Mouse (Mus musculus) CD4-positive, CD25-positive, alpha-beta regulatory T cell, adult 4 months (primary cell): ENCODE data around the gene Dlat. TPM values are rescaled to one million over a fixed set of nuclear protein-coding genes. Genes with fewer than 3 reads are reported as not detected.
A peak's percentile ranks its signal among the peaks of the same experiment; 100 is the strongest.

ENCODE experiments used
- ATAC-seq: one replicate; pipeline ENCODE4 v1.8.0; 2017
- polyA plus RNA-seq, 2 experiments: library from polyadenylated mRNA; unstranded; fragments of 100-300 nt; shearing (Covaris generic); gene quantifications; one replicate each; pipeline ENCODE4 v1.2.1; 2017

Dlat gene
- polyA plus RNA-seq, 2 experiments from 2014 or later: 13.4 to 13.6 TPM

DNA sequence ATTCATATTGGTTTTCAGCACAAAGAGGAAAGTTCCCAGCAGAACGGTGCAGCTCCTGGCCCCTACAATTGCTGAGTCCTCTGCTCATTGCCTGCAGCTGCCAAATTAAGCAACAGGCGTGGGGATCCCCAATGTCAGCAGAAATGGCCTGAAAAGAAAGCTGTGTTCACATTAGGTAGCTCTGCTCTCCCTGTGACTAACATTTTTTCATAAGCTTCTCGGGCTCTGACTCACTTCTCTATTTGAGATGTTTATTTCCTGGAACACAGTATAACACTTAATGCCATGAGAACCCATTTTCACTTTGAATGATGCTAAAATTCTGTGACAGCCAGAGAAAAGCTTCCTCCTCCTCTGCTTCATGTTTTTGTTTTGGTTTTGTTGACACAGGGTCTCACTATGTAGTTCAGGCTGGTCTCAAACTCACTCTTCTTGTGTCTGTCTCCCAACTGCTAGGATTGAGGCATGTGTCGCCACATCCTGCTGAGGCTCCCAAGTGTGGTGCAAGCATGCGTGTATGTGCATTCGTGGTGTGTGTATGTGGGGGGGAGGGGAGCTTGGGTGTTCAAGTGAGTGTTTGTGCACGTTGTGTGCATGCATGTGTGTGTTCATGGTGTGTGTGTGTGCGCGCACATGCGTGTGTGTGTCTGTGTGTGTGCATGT lies 68.6 kb downstream of the Dlat start:
- ATAC-seq: peak; percentile 71

DNA sequence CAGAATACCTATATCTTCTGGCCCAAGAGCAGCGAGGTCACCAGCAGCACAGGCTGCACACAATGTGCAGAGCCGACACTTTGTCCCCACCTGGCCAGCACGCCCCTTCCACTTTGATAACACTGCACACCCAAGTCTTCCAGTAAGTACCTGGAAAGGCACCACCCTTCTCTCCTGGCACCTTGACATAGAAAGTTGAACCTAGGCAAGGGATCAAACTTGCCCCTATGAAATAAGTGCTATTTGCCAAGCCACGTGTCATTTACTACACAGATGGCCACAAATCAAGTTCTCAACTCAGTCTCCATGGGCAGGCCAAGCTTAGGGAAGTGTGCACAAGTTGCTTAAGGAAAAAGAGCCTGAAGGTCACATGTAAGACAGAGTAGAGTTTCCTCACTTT lies 72.6 kb downstream of the Dlat start:
- ATAC-seq: no peak

DNA sequence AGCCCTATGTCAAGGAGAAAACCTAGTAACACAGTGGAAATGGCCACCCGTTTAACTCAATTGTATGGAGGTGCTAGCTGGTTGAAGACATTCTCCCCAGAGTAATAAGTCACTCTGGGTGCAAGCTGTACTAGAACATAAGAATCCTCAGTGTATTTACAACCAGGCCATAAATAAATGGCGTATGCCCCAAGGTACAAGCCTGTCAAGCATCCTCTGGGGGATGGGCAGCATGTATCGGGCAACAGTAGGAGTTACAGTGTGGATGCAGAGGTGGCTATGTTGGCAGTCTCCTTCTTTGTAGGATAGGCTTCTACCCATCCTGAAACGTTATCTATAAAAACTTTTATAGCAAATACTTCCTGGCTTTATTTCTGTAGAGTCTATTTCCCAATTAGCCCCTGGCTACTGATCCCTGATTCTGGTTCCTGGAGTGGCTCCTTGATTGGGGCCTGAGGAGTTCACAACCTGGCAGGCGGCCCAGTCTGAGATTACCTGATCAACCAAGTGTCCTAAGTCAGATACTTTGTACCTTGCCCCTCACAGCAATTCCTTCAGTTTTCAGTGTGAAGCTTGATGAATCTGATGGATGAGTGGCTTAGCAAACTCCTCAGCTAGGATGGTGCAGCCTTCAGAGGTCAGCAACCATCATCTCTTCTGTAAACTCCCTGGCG lies 74.3 kb downstream of the Dlat start:
- ATAC-seq: no peak

Other genes with a start within 250 kb of the Dlat start
- gene Plet1, start 165.3 kb downstream of the Dlat start, polyA plus RNA-seq: under 1 TPM in 1 of 2 experiments, not detected in 1; 0.48 TPM
- gene Pts, start 131.1 kb downstream of the Dlat start, polyA plus RNA-seq: 100 to 1,000 TPM; 104 to 120 TPM
- gene Il18, start 105.0 kb downstream of the Dlat start, polyA plus RNA-seq: 1 to 10 TPM; 6.1 to 7.4 TPM
- 1 to 10 TPM in 1 of 2 experiments, under 1 TPM in 1; 0.15 to 2.1 TPM for gene Bco2, start 104.6 kb downstream of the Dlat start, polyA plus RNA-seq
- gene Tex12, start 98.5 kb downstream of the Dlat start, polyA plus RNA-seq: not detected
- gene Sdhd, start 56.0 kb downstream of the Dlat start, polyA plus RNA-seq: 100 to 1,000 TPM; 152 to 183 TPM
- gene Timm8b, start 55.9 kb downstream of the Dlat start, polyA plus RNA-seq: 100 to 1,000 TPM in 1 of 2 experiments, 10 to 100 TPM in 1; 82.9 to 101 TPM
- under 1 TPM; 0.38 to 0.56 TPM for gene Pih1d2, start 42.5 kb downstream of the Dlat start, polyA plus RNA-seq
- 10 to 100 TPM; 15.1 to 17.0 TPM for gene Nkapd1, start 42.3 kb downstream of the Dlat start, polyA plus RNA-seq
- under 1 TPM in 1 of 2 experiments, not detected in 1; 0.19 TPM for gene Dixdc1, start 79.7 kb upstream of the Dlat start, polyA plus RNA-seq
- gene 2310030G06Rik, start 86.8 kb upstream of the Dlat start, polyA plus RNA-seq: not detected
- gene Cryab, start 91.5 kb upstream of the Dlat start, polyA plus RNA-seq: not detected
- not detected for gene Hspb2, start 92.6 kb upstream of the Dlat start, polyA plus RNA-seq
- 10 to 100 TPM in 1 of 2 experiments, 1 to 10 TPM in 1; 6.5 to 17.9 TPM for gene Fdxacb1, start 108.5 kb upstream of the Dlat start, polyA plus RNA-seq
- 1 to 10 TPM; 9.2 to 9.9 TPM for gene Alg9, start 115.2 kb upstream of the Dlat start, polyA plus RNA-seq
- gene 1110032A03Rik, start 115.7 kb upstream of the Dlat start, polyA plus RNA-seq: 10 to 100 TPM; 18.2 to 23.2 TPM
- gene Ppp2r1b, start 185.5 kb upstream of the Dlat start, polyA plus RNA-seq: 10 to 100 TPM; 58.6 to 79.7 TPM